Mouse (Mus musculus): ENCODE data around the gene Rpn1.

DNA sequence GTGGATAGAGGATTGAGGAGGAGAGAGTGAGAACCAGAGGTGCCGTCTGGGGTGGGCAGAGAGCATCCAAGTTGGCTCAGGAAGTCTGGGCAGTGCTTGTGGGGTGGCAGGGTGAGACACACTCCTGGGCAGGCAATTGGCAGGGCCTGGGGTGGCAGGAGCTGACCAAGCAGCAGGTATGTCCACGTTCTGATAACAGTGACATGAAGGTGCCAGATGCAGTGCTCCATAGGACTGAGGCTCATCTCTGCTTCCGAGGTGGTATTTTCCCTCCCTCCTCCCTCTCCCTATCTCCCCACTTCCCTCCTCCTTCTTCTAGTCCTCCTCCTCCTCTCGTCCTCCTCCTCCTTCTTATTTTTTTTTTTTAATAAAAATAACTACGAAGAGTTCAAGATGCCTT, 47.2 kb downstream of the Rpn1 start:
- no peak for TF ChIP-seq CTCF (IDR thresholded peaks at IDR 0.05; ENCODE audit: low read depth, low read length)
- no peak for TF ChIP-seq POLR2A (IDR thresholded peaks at IDR 0.05; ENCODE audit: insufficient read depth, low read length)
